Mouse (Mus musculus) gastrocnemius, adult 2 months (tissue): ENCODE measurements around the gene Bclaf1. TPM values are rescaled to one million over a fixed set of nuclear protein-coding genes. Genes with fewer than 3 reads are reported as not detected.

Source experiments
- DNase-seq: peaks from one replicate; pipeline ENCODE4 v3.0.0; 2022
- H3K27ac ChIP-seq: fragments of 200-600 bp; 2 replicates; pipeline ENCODE4 v1.8.1; 2022; ENCODE audit warnings: mild to moderate bottlenecking
- H3K4me3 ChIP-seq: fragments of 200-600 bp; 2 replicates; pipeline ENCODE4 v1.8.1; 2022; ENCODE audit warnings: mild to moderate bottlenecking, moderate library complexity
- CTCF ChIP-seq: fragments of 200-600 bp; IDR thresholded peaks from 2 replicates; pipeline ENCODE4 v1.8.1; 2022; ENCODE audit warnings: antibody characterized with exemption, mild to moderate bottlenecking, moderate library complexity
- intact Hi-C: fragments of 180-260 bp; cut with DNase I; formaldehyde crosslinking; loops from one replicate; pipeline ENCODE4 v1.15.1; 2025
- total RNA-seq, 2 experiments: library from RNA; stranded (reverse); gene quantifications; 2 replicates each; pipeline ENCODE4 v1.2.3; 2021

Bclaf1 gene
- total RNA-seq, 2 experiments from 2014 or later = 49.1 to 58.7 TPM

DNA sequence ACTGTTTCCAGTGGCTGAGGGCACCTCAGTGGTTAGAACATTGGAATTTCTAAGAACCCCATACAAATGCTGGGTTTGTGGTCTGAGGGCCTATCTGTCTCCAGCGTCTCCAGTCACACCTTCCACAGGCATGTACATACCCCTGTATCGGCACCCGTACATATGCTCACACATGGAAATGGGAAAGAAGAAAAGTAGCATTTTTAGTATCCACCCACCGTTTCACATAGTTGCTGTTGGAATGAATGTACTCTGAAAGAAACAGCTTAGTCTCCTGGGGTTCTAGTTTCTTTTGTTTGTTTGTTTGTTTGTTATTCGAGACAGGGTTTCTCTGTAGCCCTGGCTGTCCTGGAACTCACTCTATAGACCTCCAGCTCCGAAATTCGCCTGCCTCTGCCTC lies 25.6 kb downstream of the Bclaf1 start:
- no peak for DNase-seq
- TF ChIP-seq CTCF = no peak
- H3K27ac ChIP-seq = no peak overlapping the region
- no peak overlapping the region for H3K4me3 ChIP-seq
- intact Hi-C loops = no loop called here

DNA sequence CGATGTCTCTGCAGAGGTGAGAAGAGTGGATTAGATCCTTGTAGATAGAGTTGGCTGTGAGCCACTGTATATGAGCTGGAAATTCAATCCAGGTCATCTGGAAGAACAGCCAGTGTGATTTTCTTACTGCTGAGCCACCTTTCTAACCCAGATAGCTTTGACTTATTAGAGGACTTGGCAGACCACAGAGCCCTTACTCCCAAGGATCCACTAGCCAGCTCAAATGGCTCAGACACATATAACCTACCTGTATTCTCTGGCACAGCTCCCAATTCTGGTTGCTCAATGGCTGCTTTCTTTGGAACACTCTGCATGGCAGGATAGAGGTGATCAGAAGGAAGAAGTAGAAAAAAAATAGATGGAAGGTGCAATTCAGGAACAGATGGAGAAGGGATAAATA lies 33.5 kb downstream of the Bclaf1 start:
- intact Hi-C loops = no loop called here
- no peak for TF ChIP-seq CTCF
- peak overlapping the region; percentile 43; the same call in 1 of the 2 replicates for H3K27ac ChIP-seq
- no peak overlapping the region for H3K4me3 ChIP-seq
- peak; percentile 33 for DNase-seq

DNA sequence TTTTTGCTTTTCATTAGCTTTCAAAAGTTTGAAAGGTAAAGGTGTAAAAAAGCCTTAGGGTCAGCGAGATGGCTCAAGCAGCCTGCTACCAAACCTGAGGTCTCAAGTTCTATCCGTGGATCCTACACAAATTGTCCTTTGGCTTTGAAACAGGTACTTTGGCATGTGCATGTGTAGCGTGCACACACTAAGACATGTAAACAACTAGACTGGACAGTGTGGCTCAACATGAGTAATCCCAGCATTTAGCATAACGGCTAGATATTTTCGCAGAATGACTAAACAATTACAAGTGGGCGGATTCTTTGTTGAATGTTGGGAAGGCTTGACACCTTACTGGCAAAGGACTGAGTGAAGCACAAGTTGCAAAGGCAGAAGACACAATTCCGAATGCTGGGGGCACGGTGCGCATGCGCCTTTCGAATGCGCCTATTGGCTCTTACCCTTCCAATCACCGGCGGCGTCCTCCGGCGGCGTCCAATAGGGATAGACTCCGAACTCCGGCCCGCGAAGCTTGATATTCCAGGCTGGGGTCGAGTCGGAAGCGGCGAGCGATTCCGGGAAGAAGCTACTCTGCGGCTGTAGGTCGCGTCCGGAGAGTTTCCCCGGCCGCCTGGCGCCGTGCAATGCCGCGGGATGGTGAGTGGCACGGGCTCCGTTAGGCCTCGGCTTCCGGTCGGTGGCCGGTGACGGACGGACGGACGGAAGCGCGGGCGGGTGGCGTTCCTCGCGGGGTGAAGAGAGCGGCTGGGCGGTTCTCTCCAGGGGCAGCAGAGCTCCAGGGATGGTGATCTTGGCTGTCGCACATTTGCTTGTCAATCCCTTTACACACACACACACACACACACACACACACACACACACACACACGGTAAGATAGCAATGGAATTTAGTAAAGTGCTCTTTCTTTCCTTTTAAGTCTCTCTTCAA lies 35.3 kb downstream of the Bclaf1 start, which contains the start of gene Mtfr2:
Gene Mtfr2 (plus strand): TSS at position 486 of the 930 bp plus-strand sequence.
- intact Hi-C loops = no loop called here

DNA sequence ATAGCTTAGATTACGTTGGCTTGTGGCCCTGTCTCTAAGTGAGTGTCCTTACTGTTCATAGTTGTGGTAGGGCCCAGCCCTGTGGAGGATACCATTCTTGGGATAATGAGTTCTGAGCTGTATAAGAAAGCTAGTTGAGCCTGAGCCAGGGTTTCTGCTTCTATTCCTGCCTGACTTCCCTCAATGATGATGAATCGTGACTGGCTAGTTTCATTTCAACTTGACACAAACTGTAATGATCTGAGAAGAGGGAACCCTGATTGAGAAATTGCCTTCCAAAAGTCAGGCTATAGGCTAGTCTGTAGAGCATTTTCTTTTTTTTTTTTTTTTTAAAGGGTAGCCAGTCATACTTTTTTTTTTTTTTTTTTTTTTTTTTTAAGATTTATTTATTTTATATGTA lies 36.6 kb downstream of the Bclaf1 start:
- DNase-seq = no peak
- no peak for TF ChIP-seq CTCF
- intact Hi-C loops = no loop called here
- Histone ChIP-seq H3K4me3 (no peak overlapping the region), H3K27ac (no peak overlapping the region)

More for the DNA sequence above, 35.3 kb downstream of the Bclaf1 start, which contains the start of gene Mtfr2:
- peak; percentile 95 for DNase-seq
- Histone ChIP-seq H3K4me3 (peak within 1 kb of the TSS; percentile 70), H3K27ac (peak within 1 kb of the TSS; percentile 74)
- no peak for TF ChIP-seq CTCF

DNA sequence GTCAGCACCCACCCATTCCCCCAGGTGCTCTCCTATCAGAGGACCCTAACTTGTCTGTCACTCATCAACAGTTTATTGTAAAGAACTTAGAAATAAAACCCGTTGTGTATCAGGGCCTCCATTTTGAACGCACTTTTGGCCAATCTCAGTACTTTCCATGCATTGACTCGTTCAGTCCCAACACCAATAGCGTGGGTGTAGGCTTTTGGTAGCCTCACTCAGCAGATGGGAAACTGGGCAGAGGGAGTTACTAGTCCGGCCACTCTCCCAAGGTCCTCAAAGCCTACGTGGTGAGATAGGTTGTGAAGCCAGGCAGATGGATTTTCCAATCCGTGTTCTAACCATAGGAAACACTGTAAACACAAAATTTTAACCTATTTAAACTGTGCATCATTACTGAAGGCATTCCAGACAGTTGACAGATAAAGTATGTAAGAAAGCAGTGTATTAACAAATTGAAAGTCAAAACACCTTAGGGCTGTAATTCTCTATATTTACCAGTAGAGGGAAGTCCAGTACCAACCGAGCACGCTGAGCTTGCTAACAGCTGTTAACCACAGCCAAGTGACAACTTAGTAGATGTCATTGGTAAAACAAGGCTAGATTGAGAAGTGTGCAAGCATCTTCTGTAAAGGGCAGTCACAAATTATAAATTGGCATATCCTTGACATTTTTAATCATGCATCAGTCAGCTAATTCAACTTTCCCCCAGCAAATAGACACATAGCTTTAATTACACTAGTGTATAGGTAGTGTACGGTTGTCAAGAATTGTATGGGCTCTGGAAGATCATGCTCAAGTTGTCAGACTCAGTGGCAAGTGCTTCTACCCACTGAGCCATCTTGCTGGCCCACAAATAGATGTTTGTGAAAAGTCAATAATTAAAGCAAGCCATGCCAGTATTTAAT lies 49.5 kb downstream of the Bclaf1 start:
- TF ChIP-seq CTCF = peak; percentile 95
- intact Hi-C loops = loop anchor here (2.0 to 5.0 kb wide), 2 partner anchors 567 to 586 kb away; no protein-coding TSS in a partner anchor
- DNase-seq = no peak

DNA sequence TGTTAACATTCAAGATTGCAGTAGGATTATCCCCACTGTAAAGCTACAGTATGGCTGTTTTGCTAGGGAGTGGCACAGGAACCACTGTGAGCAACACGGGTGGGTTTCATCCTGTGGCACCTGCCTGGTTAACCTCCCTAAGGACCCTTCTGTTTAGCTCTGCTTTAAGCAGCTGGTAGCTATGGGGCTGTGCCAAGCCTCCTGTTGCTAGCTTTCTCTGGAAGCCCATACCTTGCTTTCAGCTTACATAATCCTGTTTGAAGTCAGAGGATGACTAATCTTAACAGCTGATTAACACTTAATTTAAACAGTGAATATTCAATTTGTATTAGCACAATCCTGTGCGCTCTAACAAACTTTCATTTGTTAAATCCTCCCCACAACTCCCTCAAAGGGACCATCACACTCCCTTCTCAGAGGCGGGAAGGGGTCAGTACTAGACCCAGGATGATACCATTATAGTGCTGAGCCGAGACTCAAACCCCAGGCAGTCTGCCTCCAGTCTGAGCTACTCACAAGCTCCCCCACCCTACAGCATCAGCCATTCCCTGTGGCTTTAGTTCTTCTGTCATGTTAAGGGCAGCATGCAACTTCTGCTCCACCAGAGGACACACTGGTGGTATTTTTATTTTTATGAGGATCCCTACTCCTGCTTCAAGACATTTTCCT lies 50.3 kb downstream of the Bclaf1 start:
- Histone ChIP-seq H3K4me3 (no peak overlapping the region), H3K27ac (no peak overlapping the region)
- intact Hi-C loops = loop anchor here (2.0 to 5.0 kb wide), 2 partner anchors 566 to 585 kb away; no protein-coding TSS in a partner anchor
- DNase-seq = no peak
- TF ChIP-seq CTCF = no peak

More for the DNA sequence above, 49.5 kb downstream of the Bclaf1 start:
- Histone ChIP-seq H3K4me3 (no peak overlapping the region), H3K27ac (no peak overlapping the region)

DNA sequence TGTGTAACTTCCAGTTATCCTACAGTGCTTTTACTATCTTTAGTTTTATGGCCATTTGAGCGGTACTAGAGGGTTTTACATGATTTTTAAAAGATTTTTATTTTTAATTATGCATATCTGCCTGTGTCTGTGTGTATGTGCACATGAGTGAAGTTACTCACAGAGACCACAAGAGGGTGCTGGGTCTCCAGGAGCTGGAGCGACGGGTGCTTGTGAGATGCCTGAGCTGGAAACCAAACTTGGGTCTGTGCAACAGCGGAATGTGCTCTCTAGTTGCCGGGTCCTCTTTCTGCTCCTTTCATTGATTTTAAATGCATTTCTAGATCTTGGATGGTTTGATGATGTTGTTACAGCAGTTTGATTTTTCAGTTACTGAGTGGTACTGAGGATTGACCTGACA lies 59.8 kb downstream of the Bclaf1 start:
- intact Hi-C loops = no loop called here
- peak; percentile 62 for TF ChIP-seq CTCF

DNA sequence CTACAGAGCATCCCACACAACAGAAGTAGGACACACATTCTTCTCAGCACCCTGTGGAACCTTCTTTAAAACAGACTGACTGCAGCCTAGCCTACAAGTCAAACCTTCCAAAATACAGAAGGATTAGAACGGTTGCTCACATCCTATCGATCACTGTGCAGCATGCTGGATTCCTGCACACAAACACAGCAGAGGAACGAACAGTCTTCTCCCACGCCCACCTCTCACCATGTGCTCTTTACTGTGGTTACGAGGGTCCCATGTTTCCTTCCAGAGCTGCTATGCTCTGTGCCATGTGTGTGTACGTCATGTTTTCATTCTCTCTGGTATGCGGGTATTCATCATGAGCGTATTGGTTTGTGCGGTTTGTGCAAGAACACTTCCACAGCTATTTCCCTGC lies 65.4 kb downstream of the Bclaf1 start:
- no peak overlapping the region for H3K27ac ChIP-seq

More for the DNA sequence above, 59.8 kb downstream of the Bclaf1 start:
- Histone ChIP-seq H3K4me3 (no peak overlapping the region), H3K27ac (no peak overlapping the region)
- no peak for DNase-seq

DNA sequence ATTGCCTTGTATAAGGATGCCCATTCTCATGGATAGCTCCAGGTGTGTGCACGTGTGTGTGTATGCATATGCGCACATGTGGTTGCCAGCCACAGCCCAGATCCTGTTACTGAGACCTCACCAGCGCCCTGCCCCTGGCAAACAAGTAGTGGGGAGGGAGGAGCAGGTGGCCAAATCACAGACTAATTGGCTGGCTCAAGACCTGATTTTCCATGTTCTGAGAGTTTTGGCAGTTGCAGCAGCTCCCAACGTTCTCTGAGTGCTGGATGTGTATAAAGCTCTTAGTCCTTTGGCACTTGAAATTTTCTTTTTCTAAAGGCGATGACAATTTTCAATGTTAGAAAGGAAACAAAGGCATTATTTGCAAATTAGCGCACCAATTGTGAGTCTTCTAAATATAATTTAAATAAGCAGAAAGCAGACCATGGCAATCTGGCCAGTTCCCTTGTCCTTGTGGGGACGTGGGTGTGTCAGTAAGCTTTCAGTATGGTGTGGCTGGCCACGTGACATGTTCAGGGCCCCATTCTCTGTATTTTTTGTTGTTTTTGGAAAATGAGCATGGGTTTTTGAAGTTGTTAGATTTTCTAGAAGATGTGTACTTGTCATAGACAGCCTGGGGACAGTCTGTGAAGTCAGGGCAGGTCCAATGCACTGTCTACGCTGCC lies 66.9 kb downstream of the Bclaf1 start:
- H3K27ac ChIP-seq = peak overlapping the region; percentile 46; the same call in 1 of the 2 replicates
- peak; percentile 53 for DNase-seq
- intact Hi-C loops = no loop called here
- peak overlapping the region; percentile 21; the same call in 1 of the 2 replicates for H3K4me3 ChIP-seq
- no peak for TF ChIP-seq CTCF

More for the DNA sequence above, 65.4 kb downstream of the Bclaf1 start:
- H3K4me3 ChIP-seq = no peak overlapping the region
- DNase-seq = no peak
- intact Hi-C loops = no loop called here
- TF ChIP-seq CTCF = no peak

DNA sequence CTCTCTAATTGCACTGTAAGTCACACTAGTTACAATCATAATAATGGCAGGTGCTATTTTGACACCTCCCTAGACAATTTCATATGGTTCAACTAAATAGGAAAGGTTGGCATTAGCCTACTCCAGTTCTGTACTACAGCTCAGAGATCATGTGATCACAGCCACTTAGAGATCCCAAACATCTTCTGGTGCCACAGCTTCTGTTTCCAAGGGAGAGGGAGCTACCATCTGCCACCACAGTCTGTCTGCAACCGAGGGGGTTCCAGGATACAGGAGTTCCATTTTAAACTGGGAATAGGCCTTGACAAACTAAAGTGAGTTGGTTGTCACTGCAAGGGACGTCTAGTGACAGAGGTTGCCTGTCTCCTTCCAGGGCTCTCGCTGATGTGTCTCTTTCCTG lies 68.5 kb downstream of the Bclaf1 start:
- intact Hi-C loops = no loop called here
- DNase-seq = no peak
- no peak for TF ChIP-seq CTCF
- Histone ChIP-seq H3K4me3 (no peak overlapping the region), H3K27ac (no peak overlapping the region)

DNA sequence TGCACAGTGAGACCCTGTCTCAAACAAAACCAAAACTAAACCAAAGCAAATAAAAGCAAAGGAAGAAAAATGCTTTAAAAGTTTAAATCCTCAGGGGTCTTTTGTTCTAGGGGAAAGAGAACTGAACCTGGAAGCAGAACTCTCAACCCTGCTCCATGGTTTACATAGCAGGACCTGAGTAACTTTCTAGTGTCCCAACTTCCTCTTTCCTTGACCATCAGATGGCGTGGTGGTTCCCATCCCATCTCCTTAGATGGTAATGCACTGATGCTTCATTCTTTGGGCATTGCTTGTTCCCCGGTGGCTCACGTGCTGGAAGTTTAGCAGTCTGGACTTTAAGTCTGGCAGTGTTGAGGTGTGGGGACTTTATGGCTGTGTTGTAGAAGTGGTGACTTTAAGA lies 69.1 kb downstream of the Bclaf1 start:
- TF ChIP-seq CTCF = no peak
- intact Hi-C loops = no loop called here
- Histone ChIP-seq H3K4me3 (no peak overlapping the region), H3K27ac (no peak overlapping the region)
- DNase-seq = no peak
